Mouse (Mus musculus): ENCODE data around the gene Sufu. TPM values are rescaled to one million over a fixed set of nuclear protein-coding genes. Genes with fewer than 3 reads are reported as not detected.
A peak's percentile ranks its signal among the peaks of the same experiment; 100 is the strongest.

Sufu gene
- polyA plus RNA-seq, 1 experiment: 16.6 TPM

- Histone ChIP-seq H3K27me3 (ENCODE audit: control insufficient read depth, insufficient read depth, insufficient read length) (no peaks in the 10 kb centered on the region), H3K36me3 (ENCODE audit: control insufficient read depth, insufficient read depth) (no peaks in the 10 kb centered on the region), H3K4me2 (ENCODE audit: low read depth) (no peak overlapping the region), H3ac (ENCODE audit: control insufficient read depth, insufficient read length) (no peak overlapping the region), H3K4me3 (no peak overlapping the region), H3K79me2 (ENCODE audit: control insufficient read depth, insufficient read depth) (no peaks in the 10 kb centered on the region)
- TF ChIP-seq MAX (IDR thresholded peaks at IDR 0.05; ENCODE audit: low read depth) (no peak), POLR2AphosphoS2 (IDR thresholded peaks at IDR 0.05; ENCODE audit: insufficient read length, low read depth) (peak; percentile 66), TCF12 (IDR thresholded peaks at IDR 0.05; ENCODE audit: insufficient read depth, poor library complexity, severe bottlenecking) (no peak), REST (IDR thresholded peaks at IDR 0.05; ENCODE audit: insufficient read depth, insufficient read length) (no peak)
These were observed 22.1 kb upstream of the Sufu start for GRCm38 (mm10) chr19:46374477-46375088.

- Histone ChIP-seq H3ac (ENCODE audit: control insufficient read depth, insufficient read length) (no peak overlapping the region), H3K79me2 (ENCODE audit: control insufficient read depth, insufficient read depth) (no peaks in the 10 kb centered on the region), H3K36me3 (ENCODE audit: control insufficient read depth, insufficient read depth) (peaks cover 8% of the 10 kb centered on the region), H3K4me2 (ENCODE audit: low read depth) (no peak overlapping the region), H3K4me3 (no peak overlapping the region), H3K27me3 (ENCODE audit: control insufficient read depth, insufficient read depth, insufficient read length) (no peaks in the 10 kb centered on the region)
- TF ChIP-seq E2F4 (IDR thresholded peaks at IDR 0.05; ENCODE audit: insufficient read depth) (no peak), SRF (IDR thresholded peaks at IDR 0.05; ENCODE audit: control insufficient read depth, insufficient read length, low read depth) (no peak), USF1 (IDR thresholded peaks at IDR 0.05; ENCODE audit: low read depth) (no peak), TCF3 (IDR thresholded peaks at IDR 0.05; ENCODE audit: insufficient read length, low read depth) (no peak), POLR2AphosphoS2 (IDR thresholded peaks at IDR 0.05; ENCODE audit: insufficient read length, low read depth) (no peak), MYOG (IDR thresholded peaks at IDR 0.05; ENCODE audit: control insufficient read depth in 1 of 3, insufficient read depth in 1 of 3, insufficient read length in 2 of 3, low read depth in 2 of 3) (no peak), POLR2A (IDR thresholded peaks at IDR 0.05; ENCODE audit: insufficient read length, low read depth) (no peak), CEBPB (IDR thresholded peaks at IDR 0.05; ENCODE audit: insufficient read depth, poor library complexity, severe bottlenecking) (no peak)
These were observed 21.2 kb upstream of the Sufu start for GRCm38 (mm10) chr19:46375489-46375888.

GRCm38 (mm10) chr19:46375891-46376290, 20.8 kb upstream of the Sufu start:
- Histone ChIP-seq H3ac (ENCODE audit: control insufficient read depth, insufficient read length) (no peak overlapping the region), H3K27me3 (ENCODE audit: control insufficient read depth, insufficient read depth, insufficient read length) (no peaks in the 10 kb centered on the region), H3K36me3 (ENCODE audit: control insufficient read depth, insufficient read depth) (peaks cover 8% of the 10 kb centered on the region), H3K79me2 (ENCODE audit: control insufficient read depth, insufficient read depth) (no peaks in the 10 kb centered on the region), H3K4me3 (no peak overlapping the region), H3K4me2 (ENCODE audit: low read depth) (no peak overlapping the region)
- TF ChIP-seq POLR2A (IDR thresholded peaks at IDR 0.05; ENCODE audit: insufficient read length, low read depth) (no peak), POLR2AphosphoS2 (IDR thresholded peaks at IDR 0.05; ENCODE audit: insufficient read length, low read depth) (peak; percentile 37)

- Histone ChIP-seq H3K27me3 (ENCODE audit: control insufficient read depth, insufficient read depth, insufficient read length) (no peaks in the 10 kb centered on the region), H3K36me3 (ENCODE audit: control insufficient read depth, insufficient read depth) (peaks cover 28% of the 10 kb centered on the region)
These were observed 14.4 kb upstream of the Sufu start for GRCm38 (mm10) chr19:46382275-46382674.

GRCm38 (mm10) chr19:46389872-46390271, 6.8 kb upstream of the Sufu start:
- H3ac ChIP-seq (ENCODE audit: control insufficient read depth, insufficient read length): no peak overlapping the region
- peaks cover 9% of the 10 kb centered on the region for H3K36me3 ChIP-seq (ENCODE audit: control insufficient read depth, insufficient read depth)
- no peak overlapping the region for H3K4me2 ChIP-seq (ENCODE audit: low read depth)
- TF ChIP-seq USF1 (IDR thresholded peaks at IDR 0.05; ENCODE audit: low read depth) (no peak), MYOD1 (IDR thresholded peaks at IDR 0.05; ENCODE audit: control insufficient read depth in 1 of 3, insufficient read length in 2 of 3, low read depth in 2 of 3) (no peak), SRF (IDR thresholded peaks at IDR 0.05; ENCODE audit: control insufficient read depth, insufficient read length, low read depth) (no peak), POLR2AphosphoS2 (IDR thresholded peaks at IDR 0.05; ENCODE audit: insufficient read length, low read depth) (no peak), POLR2A (IDR thresholded peaks at IDR 0.05; ENCODE audit: insufficient read length, low read depth) (no peak), TCF3 (IDR thresholded peaks at IDR 0.05; ENCODE audit: insufficient read length, low read depth) (no peak), CEBPB (IDR thresholded peaks at IDR 0.05; ENCODE audit: insufficient read depth, poor library complexity, severe bottlenecking) (no peak), TCF12 (IDR thresholded peaks at IDR 0.05; ENCODE audit: insufficient read depth, poor library complexity, severe bottlenecking) (no peak), MYOG (IDR thresholded peaks at IDR 0.05; ENCODE audit: control insufficient read depth in 1 of 3, insufficient read depth in 1 of 3, insufficient read length in 2 of 3, low read depth in 2 of 3) (no peak), MAX (IDR thresholded peaks at IDR 0.05; ENCODE audit: low read depth) (no peak), E2F4 (IDR thresholded peaks at IDR 0.05; ENCODE audit: insufficient read depth) (no peak), REST (IDR thresholded peaks at IDR 0.05; ENCODE audit: insufficient read depth, insufficient read length) (no peak)
- no peaks in the 10 kb centered on the region for H3K27me3 ChIP-seq (ENCODE audit: control insufficient read depth, insufficient read depth, insufficient read length)
- peaks cover 71% of the 10 kb centered on the region for H3K79me2 ChIP-seq (ENCODE audit: control insufficient read depth, insufficient read depth)
- no peak overlapping the region for H3K4me3 ChIP-seq

More at GRCm38 (mm10) chr19:46382275-46382674, 14.4 kb upstream of the Sufu start:
- Histone ChIP-seq H3ac (ENCODE audit: control insufficient read depth, insufficient read length) (no peak overlapping the region), H3K79me2 (ENCODE audit: control insufficient read depth, insufficient read depth) (no peaks in the 10 kb centered on the region), H3K4me3 (no peak overlapping the region), H3K4me2 (ENCODE audit: low read depth) (no peak overlapping the region)
- TF ChIP-seq CEBPB (IDR thresholded peaks at IDR 0.05; ENCODE audit: insufficient read depth, poor library complexity, severe bottlenecking) (no peak), MYOG (IDR thresholded peaks at IDR 0.05; ENCODE audit: control insufficient read depth in 1 of 3, insufficient read depth in 1 of 3, insufficient read length in 2 of 3, low read depth in 2 of 3) (no peak), REST (IDR thresholded peaks at IDR 0.05; ENCODE audit: insufficient read depth, insufficient read length) (no peak), E2F4 (IDR thresholded peaks at IDR 0.05; ENCODE audit: insufficient read depth) (no peak)
